Mouse (Mus musculus): ENCODE results near the gene Opn3.

DNA sequence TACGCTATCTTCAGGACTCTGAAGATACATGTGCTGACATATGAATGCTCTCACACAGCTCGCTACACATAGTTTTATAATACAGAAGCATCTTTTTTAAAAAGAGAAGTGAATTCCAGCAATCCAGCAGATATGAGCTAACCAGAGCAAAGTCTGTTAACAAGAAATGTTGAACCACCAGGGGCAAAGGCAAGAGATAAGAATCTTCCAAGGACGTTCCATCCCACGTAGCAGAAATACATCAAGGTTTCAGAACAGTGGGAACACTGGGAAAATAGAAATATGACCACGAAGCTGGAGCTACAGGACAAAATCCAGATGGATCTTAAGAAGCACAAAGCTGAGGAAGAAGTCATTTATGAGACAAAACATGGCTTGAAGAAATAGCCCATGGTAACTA lies 62.2 kb downstream of the Opn3 start:
- TF ChIP-seq CTCF (IDR thresholded peaks at IDR 0.05) = no peak
- TF ChIP-seq POLR2A (IDR thresholded peaks at IDR 0.05; ENCODE audit: insufficient read depth, low read depth, low read length) = no peak
- no peak for TF ChIP-seq EP300 (IDR thresholded peaks at IDR 0.05; ENCODE audit: insufficient read depth, low read depth, low read length)

Data from heart, adult 2 months (tissue).